Mouse (Mus musculus): ENCODE measurements around the gene Lrrc8c. TPM values are rescaled to one million over a fixed set of nuclear protein-coding genes. Genes with fewer than 3 reads are reported as not detected.
"Not testable (repeated sequence)": the region's sequence is repeated elsewhere in the genome, so short reads cannot be mapped to it uniquely, and the experiment has no call there.

The Lrrc8c gene
- polyA plus RNA-seq, 1 experiment from 2014 or later: 12.8 TPM

DNA sequence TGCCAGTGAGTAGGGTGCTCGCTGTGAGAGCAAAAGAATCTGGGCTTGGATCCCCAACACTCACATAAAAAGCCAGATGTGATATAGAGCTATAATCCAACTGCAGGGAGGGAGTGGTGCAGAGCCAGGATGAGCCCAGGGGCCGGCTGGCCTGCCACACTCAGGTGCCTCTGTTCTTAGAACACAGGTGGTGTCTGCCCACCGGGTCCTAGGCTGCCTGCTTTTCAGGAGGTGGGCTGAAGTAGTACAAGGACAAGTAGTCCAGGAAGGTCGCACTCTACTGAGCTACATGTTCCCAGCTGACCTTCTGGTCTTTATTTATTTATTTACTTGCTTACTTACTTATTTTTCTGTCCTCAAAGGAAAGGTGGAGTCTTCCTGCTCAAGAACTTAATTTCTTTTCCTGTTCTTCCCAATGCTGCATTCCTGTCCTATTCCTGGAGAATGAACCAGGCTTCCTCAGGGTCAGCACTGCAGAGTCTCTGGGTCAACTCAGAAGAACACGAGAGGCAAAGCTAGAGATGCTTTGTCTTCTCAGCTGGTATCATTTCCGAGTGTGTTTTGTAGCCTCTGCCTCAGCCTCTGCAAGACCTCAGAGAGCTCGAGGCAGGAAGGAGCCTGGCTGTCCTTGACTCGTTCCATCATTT lies 106.4 kb downstream of the Lrrc8c start:
- no peak for DNase-seq (ENCODE audit: low spot score, missing footprints)
- Histone ChIP-seq H3K27ac (ENCODE audit: low read depth, low read length) (no peak overlapping the region), H3K36me3 (ENCODE audit: control insufficient read depth, insufficient read depth, low read length) (no peaks in the 10 kb centered on the region), H3K27me3 (ENCODE audit: control insufficient read depth, insufficient read depth, low read length) (no peaks in the 10 kb centered on the region), H3K4me3 (ENCODE audit: low read depth, low read length) (no peak overlapping the region), H3K4me1 (ENCODE audit: control insufficient read depth, insufficient read depth, low read length) (peaks cover 3% of the 10 kb centered on the region; the same call in 1 of the 2 replicates), H3K9me3 (ENCODE audit: control insufficient read depth, low read length) (no peaks in the 10 kb centered on the region), H3K4me2 (no peak overlapping the region), H3K9ac (ENCODE audit: low read length) (no peak overlapping the region)
- 73% methylated on average over 8 of the region's 8 CpGs for WGBS
- ATAC-seq (ENCODE audit: low FRiP score): no peak

DNA sequence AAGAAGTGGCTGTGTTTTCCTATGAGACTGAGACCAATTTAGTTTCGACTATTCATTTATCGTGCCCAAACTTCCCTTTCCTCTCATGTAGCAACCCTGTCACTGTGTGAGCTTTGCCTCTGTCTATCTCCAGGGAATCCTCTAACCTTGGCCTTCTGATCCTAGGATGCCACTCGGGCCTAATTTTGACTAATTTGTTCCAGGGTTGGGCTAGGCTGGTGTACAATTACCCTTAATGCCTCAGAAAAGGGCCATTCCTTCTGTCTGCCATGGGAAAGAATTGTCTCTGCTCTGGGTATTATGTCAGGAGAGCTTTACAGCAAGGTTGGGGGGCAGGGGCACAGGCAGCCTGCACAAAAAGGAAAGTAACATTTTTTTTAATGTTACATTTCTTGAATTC lies 107.2 kb downstream of the Lrrc8c start:
- Histone ChIP-seq H3K27ac (ENCODE audit: low read depth, low read length) (no peak overlapping the region), H3K4me3 (ENCODE audit: low read depth, low read length) (no peak overlapping the region), H3K9ac (ENCODE audit: low read length) (no peak overlapping the region), H3K4me2 (no peak overlapping the region), H3K36me3 (ENCODE audit: control insufficient read depth, insufficient read depth, low read length) (no peaks in the 10 kb centered on the region), H3K9me3 (ENCODE audit: control insufficient read depth, low read length) (no peaks in the 10 kb centered on the region), H3K27me3 (ENCODE audit: control insufficient read depth, insufficient read depth, low read length) (no peaks in the 10 kb centered on the region), H3K4me1 (ENCODE audit: control insufficient read depth, insufficient read depth, low read length) (peaks cover 3% of the 10 kb centered on the region; the same call in 1 of the 2 replicates)
- no peak for ATAC-seq (ENCODE audit: low FRiP score)
- 48% methylated on average over 3 of the region's 3 CpGs for WGBS
- DNase-seq (ENCODE audit: low spot score, missing footprints): no peak

DNA sequence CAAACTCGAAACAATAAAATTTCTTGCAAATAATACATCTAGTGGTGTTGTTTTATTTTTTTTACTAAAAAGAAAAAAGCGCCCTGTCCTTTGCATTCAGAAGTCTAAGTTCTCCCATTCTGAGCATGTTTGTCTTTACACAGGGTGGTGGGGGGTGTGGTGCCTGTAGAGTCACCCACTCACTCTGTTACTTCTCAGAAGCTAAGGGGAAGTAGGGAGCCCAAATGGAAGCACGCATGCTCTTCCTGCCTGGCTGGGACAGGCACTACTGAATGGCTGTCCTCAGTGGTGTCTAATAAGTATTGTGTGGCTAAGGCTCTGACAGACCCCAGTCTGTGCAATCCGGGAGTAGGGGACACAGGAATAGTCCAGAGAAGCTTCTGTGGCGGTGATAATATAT lies 107.9 kb downstream of the Lrrc8c start:
- ATAC-seq (ENCODE audit: low FRiP score) (no peak), DNase-seq (ENCODE audit: low spot score, missing footprints) (no peak)
- Histone ChIP-seq H3K27ac (ENCODE audit: low read depth, low read length) (no peak overlapping the region), H3K4me3 (ENCODE audit: low read depth, low read length) (no peak overlapping the region), H3K27me3 (ENCODE audit: control insufficient read depth, insufficient read depth, low read length) (no peaks in the 10 kb centered on the region), H3K4me2 (no peak overlapping the region), H3K9ac (ENCODE audit: low read length) (no peak overlapping the region), H3K36me3 (ENCODE audit: control insufficient read depth, insufficient read depth, low read length) (no peaks in the 10 kb centered on the region), H3K4me1 (ENCODE audit: control insufficient read depth, insufficient read depth, low read length) (peaks cover 3% of the 10 kb centered on the region; the same call in 1 of the 2 replicates), H3K9me3 (ENCODE audit: control insufficient read depth, low read length) (no peaks in the 10 kb centered on the region)
- WGBS: 84% methylated on average over 5 of the region's 5 CpGs

DNA sequence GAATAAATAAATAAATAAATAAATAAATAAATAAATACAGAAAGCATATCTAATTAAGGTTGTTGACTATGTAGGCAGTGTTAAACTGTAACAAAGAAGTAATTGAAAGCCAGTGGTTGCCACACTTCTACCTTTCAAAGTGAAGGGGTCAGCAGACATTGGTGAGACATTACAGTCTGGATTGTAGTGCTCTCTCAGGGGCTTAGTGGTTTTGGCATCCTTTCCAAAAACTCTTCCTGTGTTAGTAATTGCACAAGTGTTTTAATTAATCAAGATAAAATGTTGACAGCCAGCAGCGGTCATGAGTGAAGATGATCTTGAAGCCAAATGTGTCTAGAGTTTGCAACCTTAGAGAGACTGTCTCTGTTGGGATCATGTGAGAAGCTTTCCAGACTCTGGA lies 110.8 kb downstream of the Lrrc8c start:
- no peak overlapping the region for H3K27ac ChIP-seq (ENCODE audit: low read depth, low read length)
- H3K36me3 ChIP-seq (ENCODE audit: control insufficient read depth, insufficient read depth, low read length): no peaks in the 10 kb centered on the region
- H3K4me2 ChIP-seq: no peak overlapping the region
- no peak overlapping the region for H3K9ac ChIP-seq (ENCODE audit: low read length)
- DNase-seq (ENCODE audit: low spot score, missing footprints) (no peak), ATAC-seq (ENCODE audit: low FRiP score) (no peak)
- peaks cover 3% of the 10 kb centered on the region; the same call in 1 of the 2 replicates for H3K4me1 ChIP-seq (ENCODE audit: control insufficient read depth, insufficient read depth, low read length)
- H3K27me3 ChIP-seq (ENCODE audit: control insufficient read depth, insufficient read depth, low read length): no peaks in the 10 kb centered on the region
- 96% methylated on average over 1 of the region's 1 CpGs for WGBS
- no peak overlapping the region for H3K4me3 ChIP-seq (ENCODE audit: low read depth, low read length)
- no peaks in the 10 kb centered on the region for H3K9me3 ChIP-seq (ENCODE audit: control insufficient read depth, low read length)

DNA sequence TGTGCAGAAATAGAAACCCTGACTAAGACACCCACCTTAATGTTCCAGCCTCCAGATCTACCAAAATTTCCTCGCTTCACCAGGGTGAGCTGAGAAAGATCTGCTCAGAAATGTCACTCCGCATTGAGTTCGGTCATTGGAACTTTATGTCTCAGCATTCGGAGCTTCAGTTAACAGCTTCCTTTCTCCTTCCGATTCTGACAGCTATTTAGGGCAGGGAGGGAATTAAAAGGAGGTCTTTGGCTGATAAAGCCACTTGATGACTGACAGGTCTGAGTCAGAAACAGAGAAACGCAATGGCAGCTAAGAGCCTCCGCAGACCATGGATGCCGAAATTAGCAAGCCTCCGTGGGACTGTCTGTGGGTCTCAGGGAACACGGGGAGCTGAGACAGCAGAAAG lies 112.9 kb downstream of the Lrrc8c start:
- 91% methylated on average over 10 of the region's 10 CpGs for WGBS

DNA sequence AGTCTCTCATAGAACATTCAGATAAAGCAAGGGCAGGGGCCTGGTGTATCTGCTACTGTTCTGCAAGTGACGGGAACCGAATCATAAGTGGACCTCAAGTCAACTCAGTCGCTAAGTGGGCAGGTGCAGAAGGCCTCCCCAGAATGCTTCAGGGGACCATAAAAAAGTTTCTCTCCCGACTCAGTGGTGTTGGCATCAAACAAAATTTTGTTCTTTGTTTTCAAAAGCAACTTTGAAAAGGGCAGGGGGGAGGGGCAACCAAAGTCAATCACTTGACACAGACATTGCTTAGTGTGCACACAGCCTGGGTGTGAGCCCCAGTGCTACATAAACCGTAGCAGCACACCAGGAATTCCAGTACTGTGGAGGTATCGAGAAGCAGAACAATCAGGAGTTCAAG lies 116.4 kb downstream of the Lrrc8c start:
- Histone ChIP-seq H3K9ac (ENCODE audit: low read length) (no peak overlapping the region), H3K27me3 (ENCODE audit: control insufficient read depth, insufficient read depth, low read length) (no peaks in the 10 kb centered on the region), H3K4me2 (no peak overlapping the region), H3K27ac (ENCODE audit: low read depth, low read length) (no peak overlapping the region), H3K9me3 (ENCODE audit: control insufficient read depth, low read length) (no peaks in the 10 kb centered on the region), H3K4me1 (ENCODE audit: control insufficient read depth, insufficient read depth, low read length) (no peaks in the 10 kb centered on the region), H3K36me3 (ENCODE audit: control insufficient read depth, insufficient read depth, low read length) (no peaks in the 10 kb centered on the region), H3K4me3 (ENCODE audit: low read depth, low read length) (no peak overlapping the region)
- no peak for ATAC-seq (ENCODE audit: low FRiP score)
- 86% methylated on average over 6 of the region's 6 CpGs for WGBS
- DNase-seq (ENCODE audit: low spot score, missing footprints): no peak

More for the DNA sequence above, 112.9 kb downstream of the Lrrc8c start:
- DNase-seq (ENCODE audit: low spot score, missing footprints) (no peak), ATAC-seq (ENCODE audit: low FRiP score) (no peak)
- H3K4me3 ChIP-seq (ENCODE audit: low read depth, low read length): no peak overlapping the region
- H3K36me3 ChIP-seq (ENCODE audit: control insufficient read depth, insufficient read depth, low read length): no peaks in the 10 kb centered on the region
- H3K4me2 ChIP-seq: no peak overlapping the region
- H3K9ac ChIP-seq (ENCODE audit: low read length): no peak overlapping the region
- H3K27ac ChIP-seq (ENCODE audit: low read depth, low read length): no peak overlapping the region
- no peaks in the 10 kb centered on the region for H3K9me3 ChIP-seq (ENCODE audit: control insufficient read depth, low read length)
- no peaks in the 10 kb centered on the region for H3K27me3 ChIP-seq (ENCODE audit: control insufficient read depth, insufficient read depth, low read length)
- no peaks in the 10 kb centered on the region for H3K4me1 ChIP-seq (ENCODE audit: control insufficient read depth, insufficient read depth, low read length)

DNA sequence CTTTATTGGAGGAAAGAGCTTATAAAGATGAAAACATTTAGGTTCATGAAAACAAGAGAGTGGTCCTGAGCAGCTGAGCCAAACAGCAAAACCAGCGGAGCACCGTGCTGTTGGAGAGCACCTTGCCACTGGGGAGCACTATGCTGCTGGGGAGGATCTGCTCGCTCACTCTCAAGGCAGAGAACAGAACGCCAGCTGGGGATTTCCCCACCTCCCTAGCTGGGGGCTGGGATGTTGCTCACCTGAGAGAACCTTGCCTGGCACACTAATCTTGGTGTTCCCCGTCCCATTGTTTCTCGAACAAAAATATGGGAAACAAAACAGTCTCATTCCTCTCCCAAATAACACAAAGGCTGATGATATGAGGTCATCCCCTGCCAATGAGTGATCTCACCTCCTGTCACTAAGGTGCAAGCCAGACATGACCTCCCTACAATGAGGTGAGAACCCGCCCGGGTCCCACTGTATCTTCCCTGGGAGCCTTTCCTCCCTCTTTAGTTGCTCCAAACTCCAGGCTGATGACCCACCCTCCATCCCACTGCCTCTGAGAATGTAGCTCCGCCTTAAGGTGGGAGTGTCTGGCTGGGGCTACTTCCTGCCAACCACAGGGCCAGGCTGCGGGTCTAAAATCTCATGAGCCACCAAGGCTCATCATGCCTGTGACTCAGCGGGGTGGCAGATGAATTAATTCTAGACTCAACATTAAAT lies 117.5 kb downstream of the Lrrc8c start:
- Histone ChIP-seq H3K9me3 (ENCODE audit: control insufficient read depth, low read length) (no peaks in the 10 kb centered on the region), H3K27me3 (ENCODE audit: control insufficient read depth, insufficient read depth, low read length) (no peaks in the 10 kb centered on the region), H3K4me2 (no peak overlapping the region), H3K4me1 (ENCODE audit: control insufficient read depth, insufficient read depth, low read length) (no peaks in the 10 kb centered on the region), H3K9ac (ENCODE audit: low read length) (no peak overlapping the region), H3K4me3 (ENCODE audit: low read depth, low read length) (no peak overlapping the region), H3K27ac (ENCODE audit: low read depth, low read length) (no peak overlapping the region), H3K36me3 (ENCODE audit: control insufficient read depth, insufficient read depth, low read length) (no peaks in the 10 kb centered on the region)
- ATAC-seq (ENCODE audit: low FRiP score): no peak
- no peak for DNase-seq (ENCODE audit: low spot score, missing footprints)
- 83% methylated on average over 11 of the region's 11 CpGs for WGBS

DNA sequence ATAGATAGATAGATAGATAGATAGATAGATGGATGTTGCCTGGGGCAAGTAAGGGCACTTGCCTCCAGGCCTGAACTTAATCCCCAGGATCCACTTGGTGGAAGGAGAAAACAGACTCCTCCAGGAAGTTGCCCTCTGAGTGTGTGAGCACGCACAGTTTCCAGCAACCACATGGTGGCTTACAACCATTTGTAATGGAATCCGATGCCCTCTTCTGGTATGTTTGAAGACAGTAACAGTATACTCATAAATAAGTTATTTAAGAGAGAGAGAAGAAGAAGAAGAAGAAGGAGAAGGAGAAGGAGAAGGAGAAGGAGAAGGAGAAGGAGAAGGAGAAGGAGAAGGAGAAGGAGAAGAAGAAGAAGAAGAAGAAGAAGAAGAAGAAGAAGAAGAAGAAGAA lies 119.1 kb downstream of the Lrrc8c start:
- not testable (repeated sequence) for H3K27ac ChIP-seq (ENCODE audit: low read depth, low read length); ATAC-seq (ENCODE audit: low FRiP score); H3K9ac ChIP-seq (ENCODE audit: low read length); H3K4me3 ChIP-seq (ENCODE audit: low read depth, low read length); H3K27me3 ChIP-seq (ENCODE audit: control insufficient read depth, insufficient read depth, low read length); DNase-seq (ENCODE audit: low spot score, missing footprints); H3K4me1 ChIP-seq (ENCODE audit: control insufficient read depth, insufficient read depth, low read length); H3K36me3 ChIP-seq (ENCODE audit: control insufficient read depth, insufficient read depth, low read length); H3K4me2 ChIP-seq; H3K9me3 ChIP-seq (ENCODE audit: control insufficient read depth, low read length)
- 80% methylated on average over 2 of the region's 2 CpGs for WGBS

DNA sequence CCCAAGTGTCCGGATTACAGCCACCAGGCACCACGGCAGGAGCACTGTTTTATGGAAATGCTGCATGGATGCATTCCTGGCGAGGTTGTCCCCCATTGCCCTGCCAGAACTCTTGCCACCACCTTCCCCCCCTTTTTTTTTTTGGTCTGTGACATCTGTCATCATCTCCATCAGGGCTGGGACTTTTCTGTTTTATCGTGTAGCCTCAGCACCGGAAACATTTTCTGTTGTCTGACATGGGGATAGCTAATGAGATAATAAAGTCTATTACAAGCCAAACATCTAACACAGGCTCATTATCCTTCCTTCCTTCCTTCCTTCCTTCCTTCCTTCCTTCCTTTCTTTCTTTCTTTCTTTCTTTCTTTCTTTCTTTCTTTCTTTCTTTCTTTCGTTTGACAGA lies 119.7 kb downstream of the Lrrc8c start:
- Histone ChIP-seq H3K4me1 (ENCODE audit: control insufficient read depth, insufficient read depth, low read length) (no peaks in the 10 kb centered on the region), H3K9me3 (ENCODE audit: control insufficient read depth, low read length) (no peaks in the 10 kb centered on the region), H3K9ac (ENCODE audit: low read length) (no peak overlapping the region), H3K27ac (ENCODE audit: low read depth, low read length) (no peak overlapping the region), H3K36me3 (ENCODE audit: control insufficient read depth, insufficient read depth, low read length) (no peaks in the 10 kb centered on the region), H3K27me3 (ENCODE audit: control insufficient read depth, insufficient read depth, low read length) (no peaks in the 10 kb centered on the region), H3K4me2 (no peak overlapping the region), H3K4me3 (ENCODE audit: low read depth, low read length) (no peak overlapping the region)
- WGBS: 87% methylated on average over 6 of the region's 6 CpGs
- ATAC-seq (ENCODE audit: low FRiP score) (no peak), DNase-seq (ENCODE audit: low spot score, missing footprints) (no peak)
